Mouse (Mus musculus) NIH3T3 (cell line): ENCODE measurements around the gene Gm10188.
A peak's percentile ranks its signal among the peaks of the same experiment; 100 is the strongest.

Experiments used
- DNase-seq: peaks from one replicate; pipeline ENCODE4 v3.0.0-alpha.2; 2012; ENCODE audit warnings: low read depth

Gm10188 gene

DNA sequence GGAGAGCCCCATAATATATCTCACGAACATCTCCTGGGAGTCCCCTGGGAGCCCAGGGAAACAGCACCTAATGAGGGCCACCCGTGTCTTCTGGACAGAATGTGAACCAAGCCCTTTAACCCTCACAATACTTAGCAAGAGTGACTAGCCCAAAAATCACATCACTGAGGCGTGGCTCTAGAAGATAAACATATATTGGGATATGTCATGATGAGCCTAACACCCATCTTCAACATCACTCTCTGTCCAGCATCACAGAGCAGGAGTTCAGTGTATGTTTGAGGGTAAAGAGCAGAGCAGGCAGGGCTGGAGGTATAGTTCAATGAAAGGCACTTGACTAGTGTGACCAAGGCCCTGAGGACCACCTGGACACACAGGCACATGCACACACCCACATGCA is at the start of gene Gm10188:
TSS of gene Gm10188 (minus strand) at position 101 of the 400 bp plus-strand sequence.
- DNase-seq: no peak

GRCm38 (mm10) chr1:132277124-132277523 is 47.6 kb upstream of the Gm10188 start:
- no peak for DNase-seq

DNA sequence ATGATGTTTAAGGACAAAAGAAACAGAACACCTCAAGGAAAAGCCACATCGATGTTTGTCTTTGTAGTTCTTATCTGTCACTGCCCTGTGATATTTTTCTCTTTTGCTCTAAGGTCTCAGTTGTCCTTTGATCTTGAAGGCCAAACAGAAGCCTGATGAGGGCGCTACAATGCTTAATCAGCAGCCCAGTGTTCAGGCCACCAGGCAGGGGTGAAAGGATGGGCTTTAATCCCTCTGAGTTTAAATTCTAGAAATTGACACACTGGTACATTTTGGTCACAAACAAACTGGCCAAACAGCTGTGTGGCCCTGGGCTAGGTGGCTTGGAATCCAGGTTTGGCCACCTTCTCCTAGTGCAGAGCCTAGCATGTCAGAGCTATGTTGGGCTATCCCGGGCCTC is 47.1 kb upstream of the Gm10188 start:
- DNase-seq: no peak

DNA sequence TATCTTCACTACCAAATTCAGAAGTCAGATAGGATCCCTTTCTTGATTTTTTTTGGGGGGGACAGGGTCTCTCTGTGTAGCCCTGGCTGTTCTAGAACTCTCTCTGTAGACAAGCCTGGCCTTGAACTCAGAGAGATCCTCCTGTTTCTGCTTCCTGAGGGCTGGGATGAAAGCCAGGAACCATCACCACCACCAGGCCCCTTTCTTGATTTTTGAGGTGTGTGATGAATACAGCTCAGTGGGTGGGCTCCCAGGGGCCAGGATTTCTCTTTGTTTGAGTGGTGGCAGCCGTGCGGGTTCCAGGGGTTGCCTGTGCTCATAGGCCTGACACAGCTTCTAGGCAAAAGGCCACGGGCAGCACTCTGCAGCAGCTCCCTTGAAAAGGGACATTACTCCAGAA is 41.7 kb upstream of the Gm10188 start:
- DNase-seq: no peak

GRCm38 (mm10) chr1:132268418-132269060 is 39.0 kb upstream of the Gm10188 start:
- no peak for DNase-seq

DNA sequence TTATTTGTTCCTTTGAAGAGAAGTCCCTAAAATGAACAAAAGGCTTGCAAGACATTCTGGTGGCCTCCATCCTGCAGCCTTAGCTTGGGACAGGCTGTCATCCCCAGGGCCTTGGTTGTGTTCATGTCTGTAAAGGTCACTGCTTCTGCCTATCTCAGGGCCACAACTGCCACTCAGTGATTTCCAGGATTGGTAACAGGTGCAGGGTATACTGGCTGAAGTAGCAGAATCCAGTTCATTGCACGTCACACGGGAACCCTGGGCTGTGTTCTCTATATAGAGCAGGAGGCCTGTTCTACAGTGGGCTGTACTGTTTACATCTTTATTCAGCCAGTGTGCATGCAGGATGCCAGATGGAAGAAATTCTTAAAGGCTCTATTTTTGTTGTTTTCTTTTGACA is 38.4 kb upstream of the Gm10188 start:
- no peak for DNase-seq

- DNase-seq: peak; percentile 57
Observed at GRCm38 (mm10) chr1:132266791-132267557, 37.4 kb upstream of the Gm10188 start.

GRCm38 (mm10) chr1:132265936-132266335 is 36.4 kb upstream of the Gm10188 start:
- no peak for DNase-seq

GRCm38 (mm10) chr1:132265211-132265859 is 35.8 kb upstream of the Gm10188 start:
- peak; percentile 45 for DNase-seq

- peak; percentile 65 for DNase-seq
Observed at GRCm38 (mm10) chr1:132264577-132264976, 35.0 kb upstream of the Gm10188 start.

DNA sequence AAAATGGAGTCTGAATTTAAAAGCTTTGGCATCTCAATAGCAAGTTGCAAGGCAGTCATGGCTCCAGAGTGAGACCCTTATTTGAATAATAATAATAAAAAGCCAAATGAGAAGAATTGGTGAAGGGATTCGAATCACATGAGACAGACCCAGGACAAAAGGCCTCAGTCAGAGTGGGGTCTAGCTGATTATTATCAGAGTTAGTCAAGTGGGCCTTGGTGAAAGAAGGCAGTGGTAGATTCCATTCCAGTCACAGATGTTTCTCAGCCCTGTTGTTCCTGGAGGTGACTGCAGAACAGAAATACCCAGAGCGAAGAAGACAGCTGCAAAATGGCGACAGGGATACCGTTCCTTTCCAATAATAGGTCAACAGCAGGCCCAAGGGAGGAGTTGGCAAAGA is 34.1 kb upstream of the Gm10188 start:
- DNase-seq: no peak

GRCm38 (mm10) chr1:132261058-132261457 is 31.5 kb upstream of the Gm10188 start:
- peak; percentile 37 for DNase-seq

- DNase-seq: no peak
Observed at GRCm38 (mm10) chr1:132260331-132260730, 30.8 kb upstream of the Gm10188 start.

DNA sequence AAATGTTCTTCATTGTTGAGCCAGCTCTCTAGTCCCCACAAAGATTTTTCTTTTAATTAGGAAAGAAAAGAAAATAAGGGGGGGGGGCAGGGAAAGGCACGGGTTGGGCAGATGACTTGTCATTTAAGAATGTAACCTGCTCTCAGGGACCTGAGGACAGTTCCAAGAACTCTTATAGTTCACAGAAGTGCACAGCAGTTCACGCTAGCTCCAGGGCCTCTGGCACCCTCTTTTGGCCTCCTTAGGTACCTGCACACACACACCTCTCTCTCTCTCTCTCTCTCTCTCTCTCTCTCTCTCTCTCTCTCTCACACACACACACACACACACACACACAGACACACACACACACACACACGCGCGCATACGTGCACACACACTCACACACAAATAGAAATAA is 24.9 kb upstream of the Gm10188 start:
- no peak for DNase-seq

- no peak for DNase-seq
Observed at GRCm38 (mm10) chr1:132246641-132247040, 17.1 kb upstream of the Gm10188 start.

- DNase-seq: no peak
Observed at GRCm38 (mm10) chr1:132246137-132246536, 16.6 kb upstream of the Gm10188 start.

GRCm38 (mm10) chr1:132245010-132245409 is 15.4 kb upstream of the Gm10188 start:
- no peak for DNase-seq

DNA sequence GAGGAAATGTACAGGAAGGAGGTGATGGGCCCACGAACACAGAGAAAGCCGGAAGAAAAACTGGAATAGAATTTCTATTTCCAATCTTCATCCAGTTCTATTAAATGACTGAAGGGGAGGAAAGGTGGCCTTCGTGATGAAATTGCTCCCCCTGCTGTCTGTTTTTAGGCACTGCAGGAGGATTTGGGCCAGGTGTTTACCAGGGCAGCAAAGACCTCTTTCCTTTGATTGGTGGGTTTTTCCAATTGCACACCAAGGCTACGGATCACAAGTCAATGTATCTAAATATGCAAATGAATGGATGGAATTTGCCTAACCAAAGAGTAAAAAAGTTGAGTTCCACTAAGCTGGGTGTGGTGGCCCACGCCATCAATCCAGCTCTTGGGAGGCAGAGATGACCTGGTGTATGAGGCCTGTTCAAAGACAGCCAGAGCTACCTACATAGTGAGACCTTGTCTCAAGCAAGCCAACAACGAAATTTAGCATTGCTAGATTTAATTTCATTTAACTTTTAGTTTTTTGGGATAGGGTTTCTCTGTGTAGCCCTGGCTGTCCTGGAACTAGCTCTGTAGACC is 8.1 kb upstream of the Gm10188 start:
- DNase-seq: peak; percentile 84

DNA sequence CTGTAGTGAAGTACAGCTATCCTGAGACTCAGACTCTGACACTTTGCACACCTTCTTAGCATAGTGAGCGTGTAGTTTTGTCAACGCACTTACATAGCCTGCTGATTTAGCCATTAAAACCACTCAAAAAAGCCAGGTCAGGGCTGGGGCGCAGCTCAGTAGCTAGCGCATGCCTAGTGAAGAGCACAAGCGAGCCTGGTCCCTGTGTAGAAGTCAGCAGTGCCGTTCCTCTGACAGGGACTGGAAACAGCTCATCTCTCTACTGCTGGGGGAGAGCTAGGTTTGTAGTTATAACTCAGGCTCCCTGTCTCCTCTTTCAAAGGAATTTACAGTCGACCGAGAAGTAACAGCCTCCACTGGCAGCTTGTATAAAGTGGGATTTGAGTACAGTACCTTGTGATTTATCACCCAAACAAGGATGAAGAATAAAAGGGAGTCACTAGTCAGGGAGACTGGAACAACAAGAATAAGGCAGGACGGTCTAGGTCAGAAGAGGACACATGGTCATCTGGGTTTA is 5.2 kb upstream of the Gm10188 start:
- no peak for DNase-seq

DNA sequence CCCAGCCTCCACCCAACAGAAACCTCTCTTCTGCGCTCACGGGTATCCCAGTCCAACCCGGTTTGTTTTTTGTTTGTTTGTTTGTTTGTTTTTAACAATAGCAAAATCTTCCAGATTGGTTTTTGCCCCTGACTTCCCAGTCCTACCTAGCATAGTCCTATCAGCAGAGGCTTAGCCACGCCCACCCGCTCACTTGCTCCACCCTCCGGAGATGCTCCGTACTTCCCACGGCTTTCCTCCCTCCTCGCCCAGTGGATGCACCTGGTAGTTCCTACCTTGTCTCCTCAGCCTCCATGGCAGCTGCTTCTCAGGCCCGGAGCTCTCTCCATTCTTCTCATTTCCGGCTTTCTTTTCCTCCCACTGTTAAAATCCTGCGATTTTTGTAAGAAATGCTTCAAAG is 4.0 kb upstream of the Gm10188 start:
- DNase-seq: no peak

DNA sequence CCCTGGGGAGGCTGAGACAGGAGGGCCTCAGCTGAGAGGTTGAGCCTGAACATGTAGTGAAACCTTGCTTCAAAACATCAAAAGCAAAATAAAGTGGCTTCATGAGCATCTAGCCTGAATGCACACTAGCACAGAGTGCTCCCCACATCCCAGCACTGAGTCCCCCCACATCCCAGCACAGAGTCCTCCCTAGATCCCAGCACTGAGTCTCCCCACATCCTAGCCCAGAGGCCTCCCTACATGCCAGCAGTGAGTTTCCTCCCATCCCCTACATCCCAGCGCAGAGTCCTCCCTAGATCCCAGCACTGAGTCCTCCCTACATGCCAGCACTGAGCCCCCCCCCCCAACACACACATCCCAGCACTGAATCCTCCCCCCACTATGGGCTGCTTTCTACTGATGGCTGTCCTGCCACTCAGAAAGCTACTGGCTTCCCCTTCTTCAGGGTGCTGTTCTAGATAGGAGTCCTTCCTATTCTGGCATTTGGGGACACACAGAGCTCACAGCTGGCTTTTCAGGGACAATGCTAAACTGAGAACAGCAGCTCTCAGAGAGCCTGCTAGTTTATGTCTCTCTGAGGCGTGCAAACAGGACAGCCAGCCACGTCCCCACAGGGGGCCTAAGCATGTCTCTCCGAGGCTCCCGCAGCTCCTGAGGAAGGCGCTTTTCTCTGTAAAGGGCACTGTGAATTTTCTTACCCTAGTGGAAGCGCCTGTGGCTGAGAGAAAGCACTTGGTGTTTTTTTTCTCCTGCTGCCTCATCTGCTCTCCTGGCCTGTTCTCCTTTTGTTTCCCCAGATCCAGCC is 2.1 kb upstream of the Gm10188 start:
- no peak for DNase-seq
